Mouse (Mus musculus) cerebellum, adult 2 months (tissue): ENCODE data around the gene Tnp1. TPM values are rescaled to one million over a fixed set of nuclear protein-coding genes. Genes with fewer than 3 reads are reported as not detected.

Experiments used
- DNase-seq, 2 experiments: peaks; one replicate each; pipeline ENCODE4 v3.0.0; 2021
- H3K27ac ChIP-seq: fragments of 200-500 bp; 2 replicates; pipeline ENCODE4 v1.5.1; 2012; ENCODE audit warnings: low read length, control low read depth, inconsistent platforms; ENCODE audit not compliant: insufficient read depth
- H3K27me3 ChIP-seq: fragments of 200-500 bp; 2 replicates; pipeline ENCODE4 v1.6.1; 2012; ENCODE audit warnings: inconsistent platforms, mild to moderate bottlenecking, low read length, moderate library complexity; ENCODE audit not compliant: control insufficient read depth, insufficient read depth
- H3K4me1 ChIP-seq: fragments of 200-500 bp; 2 replicates; pipeline ENCODE4 v1.6.1; 2011; ENCODE audit warnings: low read length; ENCODE audit not compliant: control insufficient read depth, insufficient read depth
- H3K4me3 ChIP-seq: fragments of 200-500 bp; replicated peaks from 2 replicates; pipeline ENCODE3; 2011; ENCODE audit warnings: mild to moderate bottlenecking, low read depth, low read length, control low read depth; ENCODE audit not compliant: insufficient read depth
- CTCF ChIP-seq: fragments of 200-500 bp; IDR thresholded peaks from 2 replicates; pipeline ENCODE4 v1.5.1; 2011; ENCODE audit warnings: low read depth, mild to moderate bottlenecking, control low read depth, low read length, moderate library complexity, borderline replicate concordance; ENCODE audit not compliant: insufficient read depth
- POLR2A ChIP-seq: fragments of 200-500 bp; IDR thresholded peaks from 2 replicates; pipeline ENCODE4 v1.6.1; 2011; ENCODE audit warnings: low read length, control low read depth, borderline replicate concordance; ENCODE audit not compliant: insufficient read depth
- WGBS: fragments of 180-500 bp; shearing (Covaris S2); methylation state at CpG from one replicate; pipeline ENCODE4 v1.1.7; 2018; 5-methylcytosine and 5-hydroxymethylcytosine counted together
- polyA plus RNA-seq: library from polyadenylated mRNA; depleted of rRNA; stranded (reverse); fragments of >200 nt; gene quantifications from 2 replicates; pipeline ENCODE4 v1.2.3, GENCODE M21; 2012; rRNA removed

Tnp1 gene
- polyA plus RNA-seq, result not detected in 2 replicates

GRCm38 (mm10) chr1:73015731-73016130, at the start of gene Tnp1:
Gene Tnp1 (minus strand): TSS chr1:73015909.
- DNase-seq, result no peak
- Histone ChIP-seq H3K27me3 (no peaks in the 10 kb centered on the region; the same call in 1 of the 2 replicates), H3K4me1 (no peaks in the 10 kb centered on the region), H3K27ac (no peak within 1 kb of the TSS), H3K4me3 (no peak within 1 kb of the TSS)
- no peak for TF ChIP-seq POLR2A
- TF ChIP-seq CTCF, result no peak
- WGBS, result 94% methylated on average over 12 of the region's 12 CpGs

- Histone ChIP-seq H3K4me1 (no peaks in the 10 kb centered on the region), H3K4me3 (no peak overlapping the region), H3K27me3 (no peaks in the 10 kb centered on the region), H3K27ac (no peak overlapping the region)
- DNase-seq, result no peak
- TF ChIP-seq POLR2A, result no peak
- TF ChIP-seq CTCF, result no peak
- 83% methylated on average over 3 of the region's 3 CpGs for WGBS
Measured at GRCm38 (mm10) chr1:73064336-73064735, 48.6 kb upstream of the Tnp1 start.

GRCm38 (mm10) chr1:73061491-73062233, 46.0 kb upstream of the Tnp1 start:
- H3K4me1 ChIP-seq, result no peaks in the 10 kb centered on the region
- no peak for DNase-seq
- WGBS, result 96% methylated on average over 7 of the region's 7 CpGs
- H3K27ac ChIP-seq, result no peak overlapping the region
- TF ChIP-seq CTCF, result no peak
- TF ChIP-seq POLR2A, result no peak
- no peaks in the 10 kb centered on the region for H3K27me3 ChIP-seq
- no peak overlapping the region for H3K4me3 ChIP-seq

GRCm38 (mm10) chr1:73060271-73060670, 44.6 kb upstream of the Tnp1 start:
- DNase-seq, result no peak
- peaks cover 9% of the 10 kb centered on the region for H3K4me1 ChIP-seq
- no peak overlapping the region for H3K27ac ChIP-seq
- H3K27me3 ChIP-seq, result no peaks in the 10 kb centered on the region
- 73% methylated on average over 3 of the region's 3 CpGs for WGBS
- no peak for TF ChIP-seq POLR2A
- TF ChIP-seq CTCF, result no peak
- H3K4me3 ChIP-seq, result no peak overlapping the region

GRCm38 (mm10) chr1:73056266-73057001, 40.7 kb upstream of the Tnp1 start:
- H3K4me1 ChIP-seq, result peaks cover 11% of the 10 kb centered on the region
- H3K27ac ChIP-seq, result no peak overlapping the region
- no peak overlapping the region for H3K4me3 ChIP-seq
- no peak for DNase-seq
- TF ChIP-seq CTCF, result no peak
- 89% methylated on average over 3 of the region's 3 CpGs for WGBS
- H3K27me3 ChIP-seq, result no peaks in the 10 kb centered on the region

GRCm38 (mm10) chr1:73055820-73056219, 40.1 kb upstream of the Tnp1 start:
- Histone ChIP-seq H3K4me3 (no peak overlapping the region), H3K27me3 (no peaks in the 10 kb centered on the region), H3K4me1 (peaks cover 11% of the 10 kb centered on the region), H3K27ac (no peak overlapping the region)
- peak in 1 of 2 experiments; percentile 32 for DNase-seq
- 31% methylated on average over 3 of the region's 3 CpGs for WGBS
- no peak for TF ChIP-seq POLR2A

- no peaks in the 10 kb centered on the region for H3K27me3 ChIP-seq
- DNase-seq, result peak; percentile 57 to 65
- no peak overlapping the region for H3K4me3 ChIP-seq
- H3K27ac ChIP-seq, result no peak overlapping the region
- TF ChIP-seq CTCF (no peak), POLR2A (no peak)
- 15% methylated on average over 6 of the region's 6 CpGs for WGBS
- H3K4me1 ChIP-seq, result peaks cover 11% of the 10 kb centered on the region
Measured at GRCm38 (mm10) chr1:73055206-73055605, 39.5 kb upstream of the Tnp1 start.

GRCm38 (mm10) chr1:73053545-73054326, 38.0 kb upstream of the Tnp1 start:
- H3K4me1 ChIP-seq, result peaks cover 11% of the 10 kb centered on the region
- no peak overlapping the region for H3K27ac ChIP-seq
- no peak for DNase-seq
- 68% methylated on average over 9 of the region's 9 CpGs for WGBS
- no peak overlapping the region for H3K4me3 ChIP-seq
- no peaks in the 10 kb centered on the region for H3K27me3 ChIP-seq
- TF ChIP-seq POLR2A (no peak), CTCF (no peak)
